Mouse (Mus musculus) cerebral cortex, adult 2 months (tissue): ENCODE results near the gene Myom3.

Source experiments
- WGBS: fragments of 180-500 bp; shearing (Covaris S2); methylation state at CpG from one replicate; pipeline ENCODE4 v1.1.7; 2018; 5-methylcytosine and 5-hydroxymethylcytosine counted together

Myom3 gene

GRCm38 (mm10) chr4:135814896-135815295 lies 55.4 kb downstream of the Myom3 start:
- WGBS: 87% methylated on average over 7 of the region's 7 CpGs

- 28% methylated on average over 12 of the region's 12 CpGs for WGBS
Measured at GRCm38 (mm10) chr4:135816905-135817622, 57.5 kb downstream of the Myom3 start.

GRCm38 (mm10) chr4:135818366-135818765 lies 58.9 kb downstream of the Myom3 start:
- WGBS: 89% methylated on average over 3 of the region's 3 CpGs

- WGBS: 72% methylated on average over 17 of the region's 17 CpGs
Measured at GRCm38 (mm10) chr4:135819826-135820526, 60.5 kb downstream of the Myom3 start.

- 92% methylated on average over 4 of the region's 4 CpGs for WGBS
Measured at GRCm38 (mm10) chr4:135821772-135822171, 62.3 kb downstream of the Myom3 start.

GRCm38 (mm10) chr4:135823298-135823697 lies 63.8 kb downstream of the Myom3 start:
- WGBS: 47% methylated on average over 2 of the region's 2 CpGs

GRCm38 (mm10) chr4:135824254-135824653 lies 64.7 kb downstream of the Myom3 start:
- 67% methylated on average over 8 of the region's 8 CpGs for WGBS

GRCm38 (mm10) chr4:135828491-135828890 lies 69.0 kb downstream of the Myom3 start:
- 10% methylated on average over 11 of the region's 11 CpGs for WGBS

GRCm38 (mm10) chr4:135832070-135832469 lies 72.6 kb downstream of the Myom3 start:
- 43% methylated on average over 11 of the region's 11 CpGs for WGBS

- WGBS: 62% methylated on average over 12 of the region's 12 CpGs
Measured at GRCm38 (mm10) chr4:135833301-135834123, 74.0 kb downstream of the Myom3 start.

- 95% methylated on average over 8 of the region's 8 CpGs for WGBS
Measured at GRCm38 (mm10) chr4:135834124-135834717, 74.7 kb downstream of the Myom3 start.

- 83% methylated on average over 3 of the region's 3 CpGs for WGBS
Measured at GRCm38 (mm10) chr4:135838925-135839292, 79.4 kb downstream of the Myom3 start.

GRCm38 (mm10) chr4:135839293-135840011 lies 79.9 kb downstream of the Myom3 start:
- 61% methylated on average over 21 of the region's 21 CpGs for WGBS

GRCm38 (mm10) chr4:135844400-135844799 lies 84.9 kb downstream of the Myom3 start:
- 62% methylated on average over 6 of the region's 6 CpGs for WGBS

GRCm38 (mm10) chr4:135847581-135847980 lies 88.1 kb downstream of the Myom3 start:
- 67% methylated on average over 5 of the region's 5 CpGs for WGBS

- 27% methylated on average over 13 of the region's 13 CpGs for WGBS
Measured at GRCm38 (mm10) chr4:135850411-135851095, 91.0 kb downstream of the Myom3 start.

GRCm38 (mm10) chr4:135851942-135852341 lies 92.4 kb downstream of the Myom3 start:
- 84% methylated on average over 9 of the region's 9 CpGs for WGBS

GRCm38 (mm10) chr4:135853987-135854546 lies 94.6 kb downstream of the Myom3 start:
- WGBS: 64% methylated on average over 14 of the region's 14 CpGs

- 68% methylated on average over 11 of the region's 11 CpGs for WGBS
Measured at GRCm38 (mm10) chr4:135854630-135855029, 95.1 kb downstream of the Myom3 start.

GRCm38 (mm10) chr4:135855080-135855479 lies 95.6 kb downstream of the Myom3 start:
- WGBS: 6% methylated on average over 6 of the region's 6 CpGs
